Mouse (Mus musculus) lung, adult 2 months (tissue): ENCODE results near the gene Smchd1.

Experiments used
- CTCF ChIP-seq: fragments of 200-500 bp; IDR thresholded peaks from 2 replicates; pipeline ENCODE4 v1.5.1; 2011; ENCODE audit warnings: mild to moderate bottlenecking, low read length, control low read depth; ENCODE audit not compliant: insufficient read depth
- POLR2A ChIP-seq: fragments of 200-500 bp; IDR thresholded peaks from 2 replicates; pipeline ENCODE4 v1.6.1; 2011; ENCODE audit warnings: low read depth, mild to moderate bottlenecking, control low read depth, low read length, borderline replicate concordance; ENCODE audit errors: extremely low read depth

DNA sequence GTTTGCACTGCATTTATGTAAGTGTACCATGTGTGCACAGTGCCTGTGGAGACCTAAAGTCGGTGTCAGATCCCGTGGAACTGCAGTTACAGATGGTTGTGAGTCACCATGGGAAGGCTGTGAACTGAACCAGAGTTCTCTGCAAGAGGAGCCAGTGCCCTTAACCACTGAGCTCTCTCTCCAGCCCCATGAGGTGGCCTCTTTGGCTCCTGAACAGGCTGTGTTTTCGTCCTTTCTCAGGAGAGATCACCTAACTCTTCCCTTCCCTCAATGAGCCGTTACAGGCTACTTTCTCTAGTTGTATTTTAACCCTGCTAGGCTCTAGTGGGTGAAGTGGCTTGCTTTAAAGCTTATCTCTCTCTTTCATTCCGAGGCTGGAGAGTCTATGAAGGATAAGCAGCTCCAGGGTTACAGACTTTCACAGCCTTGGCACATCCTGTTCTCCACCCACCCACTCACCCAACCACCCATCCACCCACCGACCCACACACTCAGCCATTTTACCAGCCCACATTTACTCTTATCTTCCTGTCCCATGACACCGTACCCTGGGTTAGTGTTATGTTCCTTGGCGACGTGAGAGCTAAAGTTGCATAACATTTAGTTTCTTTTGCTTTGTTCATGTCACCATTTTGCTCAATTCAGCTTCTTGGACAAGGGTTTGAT, 15.7 kb upstream of the Smchd1 start:
- no peak for TF ChIP-seq POLR2A
- TF ChIP-seq CTCF = no peak
